Mouse (Mus musculus): ENCODE measurements around the gene Gpr152. TPM values are rescaled to one million over a fixed set of nuclear protein-coding genes. Genes with fewer than 3 reads are reported as not detected.

Gene Gpr152
- polyA plus RNA-seq, 1 experiment from 2014 or later = not detected

DNA sequence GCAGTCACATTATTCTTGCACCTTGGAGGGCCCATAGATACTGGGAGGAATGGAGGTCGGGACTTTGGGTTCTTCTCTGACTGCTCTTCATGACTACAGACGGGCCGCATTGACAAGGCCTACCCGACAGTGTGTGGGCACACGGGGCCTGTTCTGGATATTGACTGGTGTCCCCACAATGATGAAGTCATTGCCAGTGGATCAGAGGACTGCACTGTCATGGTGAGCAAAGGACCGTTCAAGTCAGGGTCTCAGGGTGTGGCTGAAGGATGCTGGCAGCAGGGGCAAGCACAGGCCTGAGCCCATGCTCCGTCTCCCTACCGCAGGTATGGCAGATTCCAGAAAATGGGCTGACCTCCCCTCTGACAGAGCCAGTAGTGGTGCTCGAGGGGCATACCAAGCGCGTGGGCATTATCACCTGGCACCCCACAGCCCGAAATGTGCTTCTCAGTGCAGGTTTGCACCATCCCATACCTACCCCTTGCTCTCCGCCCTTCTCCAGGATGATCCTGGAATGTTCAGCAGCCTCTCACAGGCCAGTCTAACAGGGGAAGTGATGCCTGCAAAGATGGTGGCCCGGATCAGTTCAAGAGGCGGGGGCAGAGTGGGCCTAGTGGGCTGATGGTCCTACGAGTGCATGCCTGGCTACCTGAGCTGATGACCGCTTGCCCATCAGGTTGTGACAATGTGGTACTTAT, 10.3 kb downstream of the Gpr152 start:
- Histone ChIP-seq H3K36me3 (ENCODE audit: control insufficient read depth, insufficient read depth) (peaks cover 43% of the 10 kb centered on the region), H3K27ac (ENCODE audit: low read depth, low read length) (peak overlapping the region; percentile 7; the same call in 1 of the 2 replicates), H3K9me3 (ENCODE audit: control insufficient read depth) (no peaks in the 10 kb centered on the region), H3K27me3 (replicated peaks; ENCODE audit: control insufficient read depth, insufficient read depth, low read length) (no peaks in the 10 kb centered on the region), H3K4me3 (ENCODE audit: low read depth, low read length) (peak overlapping the region; percentile 84; the same call in 1 of the 2 replicates), H3K9ac (ENCODE audit: low read depth, low read length) (no peak overlapping the region), H3K4me2 (replicated peaks; ENCODE audit: low read depth) (peak overlapping the region; percentile 80), H3K4me1 (replicated peaks; ENCODE audit: control insufficient read depth, insufficient read depth, low read length) (peaks cover 9% of the 10 kb centered on the region; the same call in 1 of the 2 replicates)
- TF ChIP-seq CTCF (IDR thresholded peaks at IDR 0.05; ENCODE audit: low read depth) = no peak
- 86% methylated on average over 17 of the region's 17 CpGs for WGBS
- ATAC-seq = no peak; the same call in 1 of the 2 replicates

DNA sequence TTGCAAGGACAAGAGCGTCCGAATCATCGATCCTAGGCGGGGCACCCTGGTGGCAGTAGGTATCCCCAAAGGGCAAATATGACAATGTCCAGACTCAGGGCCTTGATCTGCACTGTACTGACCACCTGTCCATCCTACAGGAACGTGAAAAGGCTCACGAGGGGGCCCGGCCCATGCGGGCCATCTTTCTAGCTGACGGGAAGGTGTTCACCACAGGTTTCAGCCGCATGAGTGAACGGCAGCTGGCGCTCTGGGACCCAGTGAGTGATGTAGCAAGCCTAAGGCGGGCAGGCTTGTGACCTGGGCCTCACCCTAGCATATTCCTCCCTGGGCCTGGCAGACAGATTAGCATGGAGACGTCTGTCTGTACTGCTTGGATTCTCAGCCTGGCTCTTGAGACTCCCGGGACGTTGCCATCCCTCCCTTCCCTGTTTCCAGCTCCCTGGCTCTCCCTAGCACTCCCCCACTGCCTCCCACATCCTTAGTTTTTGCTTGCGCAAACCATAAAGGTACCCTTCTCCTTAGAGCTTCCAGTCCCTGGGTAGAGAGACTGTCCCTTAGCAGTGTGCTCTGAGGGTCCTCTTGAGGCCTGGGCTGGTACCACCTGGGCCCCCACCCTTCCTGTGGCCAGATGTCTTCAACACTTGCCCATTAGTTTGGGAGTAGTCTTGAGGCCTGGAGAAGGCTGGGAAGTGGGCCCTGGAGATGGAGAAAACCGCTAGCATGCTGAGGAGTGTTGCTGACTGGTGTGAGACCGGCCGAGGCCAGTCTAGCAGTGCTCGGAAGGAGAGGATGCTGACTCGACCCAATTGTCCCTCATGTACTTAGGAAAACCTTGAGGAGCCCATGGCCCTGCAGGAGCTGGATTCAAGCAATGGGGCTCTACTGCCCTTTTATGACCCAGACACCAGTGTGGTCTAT, 11.2 kb downstream of the Gpr152 start:
- H3K4me1 ChIP-seq (replicated peaks; ENCODE audit: control insufficient read depth, insufficient read depth, low read length) = peaks cover 9% of the 10 kb centered on the region; the same call in 1 of the 2 replicates
- WGBS = 86% methylated on average over 22 of the region's 22 CpGs
- no peak for ATAC-seq
- H3K4me2 ChIP-seq (replicated peaks; ENCODE audit: low read depth) = peak overlapping the region; percentile 80
- no peak for TF ChIP-seq CTCF (IDR thresholded peaks at IDR 0.05; ENCODE audit: low read depth)
- H3K27ac ChIP-seq (ENCODE audit: low read depth, low read length) = no peak overlapping the region; the same call in 1 of the 2 replicates
- no peaks in the 10 kb centered on the region for H3K27me3 ChIP-seq (replicated peaks; ENCODE audit: control insufficient read depth, insufficient read depth, low read length)
- H3K36me3 ChIP-seq (ENCODE audit: control insufficient read depth, insufficient read depth) = peaks cover 50% of the 10 kb centered on the region
- no peaks in the 10 kb centered on the region for H3K9me3 ChIP-seq (ENCODE audit: control insufficient read depth)
- no peak overlapping the region for H3K9ac ChIP-seq (ENCODE audit: low read depth, low read length)
- H3K4me3 ChIP-seq (ENCODE audit: low read depth, low read length) = no peak overlapping the region

DNA sequence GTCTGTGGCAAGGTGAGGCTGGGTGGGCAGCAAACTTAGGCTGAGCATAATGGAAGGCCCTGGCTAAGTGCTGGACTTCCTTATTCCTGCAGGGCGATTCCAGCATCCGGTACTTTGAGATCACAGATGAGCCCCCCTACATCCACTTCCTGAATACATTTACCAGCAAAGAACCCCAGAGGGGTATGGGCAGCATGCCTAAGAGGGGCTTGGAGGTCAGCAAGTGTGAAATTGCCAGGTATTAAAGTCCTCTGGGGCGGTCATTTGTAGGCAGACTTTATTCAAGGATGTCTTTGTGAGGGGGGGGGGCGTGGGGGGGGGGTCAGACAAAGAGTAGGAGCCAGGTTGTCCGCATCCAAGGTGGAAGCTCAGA, 11.9 kb downstream of the Gpr152 start:
- no peak overlapping the region for H3K4me2 ChIP-seq (replicated peaks; ENCODE audit: low read depth)
- H3K36me3 ChIP-seq (ENCODE audit: control insufficient read depth, insufficient read depth) = peaks cover 56% of the 10 kb centered on the region
- H3K4me1 ChIP-seq (replicated peaks; ENCODE audit: control insufficient read depth, insufficient read depth, low read length) = peaks cover 9% of the 10 kb centered on the region; the same call in 1 of the 2 replicates
- H3K4me3 ChIP-seq (ENCODE audit: low read depth, low read length) = no peak overlapping the region
- ATAC-seq = no peak
- no peak overlapping the region for H3K27ac ChIP-seq (ENCODE audit: low read depth, low read length)
- no peaks in the 10 kb centered on the region for H3K27me3 ChIP-seq (replicated peaks; ENCODE audit: control insufficient read depth, insufficient read depth, low read length)
- H3K9me3 ChIP-seq (ENCODE audit: control insufficient read depth) = no peaks in the 10 kb centered on the region
- no peak for TF ChIP-seq CTCF (IDR thresholded peaks at IDR 0.05; ENCODE audit: low read depth)
- no peak overlapping the region for H3K9ac ChIP-seq (ENCODE audit: low read depth, low read length)
- WGBS = 71% methylated on average over 5 of the region's 5 CpGs

DNA sequence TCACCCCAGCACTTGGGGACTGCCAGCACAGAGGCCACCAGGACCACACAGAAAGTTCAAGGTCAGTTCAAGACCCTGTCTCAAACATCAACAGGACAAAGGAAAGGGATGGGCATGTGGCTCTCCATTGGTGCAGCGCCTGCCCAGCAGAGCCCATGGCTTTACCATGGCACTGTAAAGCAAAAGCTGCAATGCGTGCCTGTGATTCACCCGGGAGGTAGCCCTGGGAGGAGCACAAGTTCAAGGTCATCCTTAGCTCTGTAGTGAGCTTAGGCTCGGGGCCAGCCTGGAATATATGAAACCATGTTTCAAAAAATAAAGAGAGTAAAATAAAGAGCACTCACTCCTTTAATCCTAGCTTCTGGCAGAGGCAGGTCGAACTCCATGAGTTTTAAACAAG, 12.3 kb downstream of the Gpr152 start:
- H3K27ac ChIP-seq (ENCODE audit: low read depth, low read length) = no peak overlapping the region
- 83% methylated on average over 5 of the region's 5 CpGs for WGBS
- no peak overlapping the region for H3K4me2 ChIP-seq (replicated peaks; ENCODE audit: low read depth)
- H3K36me3 ChIP-seq (ENCODE audit: control insufficient read depth, insufficient read depth) = peaks cover 60% of the 10 kb centered on the region
- H3K4me1 ChIP-seq (replicated peaks; ENCODE audit: control insufficient read depth, insufficient read depth, low read length) = peaks cover 9% of the 10 kb centered on the region; the same call in 1 of the 2 replicates
- H3K9ac ChIP-seq (ENCODE audit: low read depth, low read length) = no peak overlapping the region
- no peaks in the 10 kb centered on the region for H3K9me3 ChIP-seq (ENCODE audit: control insufficient read depth)
- no peak for TF ChIP-seq CTCF (IDR thresholded peaks at IDR 0.05; ENCODE audit: low read depth)
- no peak overlapping the region for H3K4me3 ChIP-seq (ENCODE audit: low read depth, low read length)
- H3K27me3 ChIP-seq (replicated peaks; ENCODE audit: control insufficient read depth, insufficient read depth, low read length) = no peaks in the 10 kb centered on the region
- no peak for ATAC-seq

GRCm38 (mm10) chr19:4152445-4153231, 13.1 kb downstream of the Gpr152 start:
- Histone ChIP-seq H3K27me3 (replicated peaks; ENCODE audit: control insufficient read depth, insufficient read depth, low read length) (no peaks in the 10 kb centered on the region), H3K9me3 (ENCODE audit: control insufficient read depth) (no peaks in the 10 kb centered on the region), H3K4me1 (replicated peaks; ENCODE audit: control insufficient read depth, insufficient read depth, low read length) (peaks cover 9% of the 10 kb centered on the region; the same call in 1 of the 2 replicates), H3K4me3 (ENCODE audit: low read depth, low read length) (no peak overlapping the region), H3K27ac (ENCODE audit: low read depth, low read length) (no peak overlapping the region), H3K36me3 (ENCODE audit: control insufficient read depth, insufficient read depth) (peaks cover 61% of the 10 kb centered on the region), H3K4me2 (replicated peaks; ENCODE audit: low read depth) (no peak overlapping the region), H3K9ac (ENCODE audit: low read depth, low read length) (no peak overlapping the region)
- WGBS = 91% methylated on average over 8 of the region's 8 CpGs
- TF ChIP-seq CTCF (IDR thresholded peaks at IDR 0.05; ENCODE audit: low read depth) = no peak
- ATAC-seq = no peak

Data from intestine, postnatal 0 days (tissue).